Mouse (Mus musculus): ENCODE data around the gene Cfap299. TPM values are rescaled to one million over a fixed set of nuclear protein-coding genes. Genes with fewer than 3 reads are reported as not detected.
A peak's percentile ranks its signal among the peaks of the same experiment; 100 is the strongest.

Cfap299 gene
- polyA plus RNA-seq, 1 experiment from 2014 or later: not detected

GRCm38 (mm10) chr5:98416385-98417145 lies 87.5 kb downstream of the Cfap299 start:
- Histone ChIP-seq H3K36me3 (ENCODE audit: control insufficient read depth, insufficient read depth, low read length) (no peaks in the 10 kb centered on the region), H3K4me3 (ENCODE audit: low read depth, low read length) (no peak overlapping the region), H3K27me3 (ENCODE audit: control insufficient read depth, insufficient read depth, low read length) (no peaks in the 10 kb centered on the region), H3K4me1 (ENCODE audit: control insufficient read depth, insufficient read depth, low read length) (no peaks in the 10 kb centered on the region), H3K4me2 (ENCODE audit: low read depth) (no peak overlapping the region), H3K9me3 (ENCODE audit: control insufficient read depth, low read length) (no peaks in the 10 kb centered on the region), H3K27ac (ENCODE audit: low read depth, low read length) (no peak overlapping the region), H3K9ac (ENCODE audit: low read length) (no peak overlapping the region)
- ATAC-seq (ENCODE audit: insufficient read depth, low FRiP score, low TSS enrichment) (no peak), DNase-seq (ENCODE audit: low spot score) (no peak)
- 87% methylated on average over 9 of the region's 9 CpGs for WGBS

DNA sequence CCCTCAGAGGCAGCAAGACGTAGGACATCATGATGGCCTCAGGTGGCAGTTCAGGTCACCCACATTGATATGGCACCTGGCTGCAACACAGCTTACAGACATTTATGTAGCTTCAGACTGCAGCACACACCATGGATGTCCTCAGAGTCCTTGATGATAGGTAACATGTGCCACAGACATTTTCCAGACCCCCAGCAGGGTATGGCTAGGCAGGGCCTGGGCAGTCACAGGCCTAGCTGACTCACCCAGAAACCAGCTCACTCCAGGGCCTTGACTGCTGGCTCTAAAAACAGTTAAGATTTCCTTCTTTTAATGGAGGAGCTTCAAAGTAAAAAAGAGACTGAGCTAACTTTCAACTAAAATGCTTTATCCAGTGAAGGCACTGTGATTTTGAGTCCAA lies 95.9 kb downstream of the Cfap299 start:
- H3K36me3 ChIP-seq (ENCODE audit: control insufficient read depth, insufficient read depth, low read length): no peaks in the 10 kb centered on the region
- H3K4me2 ChIP-seq (ENCODE audit: low read depth): no peak overlapping the region
- no peak overlapping the region for H3K4me3 ChIP-seq (ENCODE audit: low read depth, low read length)
- no peaks in the 10 kb centered on the region for H3K9me3 ChIP-seq (ENCODE audit: control insufficient read depth, low read length)
- H3K4me1 ChIP-seq (ENCODE audit: control insufficient read depth, insufficient read depth, low read length): no peaks in the 10 kb centered on the region
- no peaks in the 10 kb centered on the region for H3K27me3 ChIP-seq (ENCODE audit: control insufficient read depth, insufficient read depth, low read length)
- WGBS: 91% methylated on average over 1 of the region's 1 CpGs
- no peak overlapping the region for H3K9ac ChIP-seq (ENCODE audit: low read length)
- ATAC-seq (ENCODE audit: insufficient read depth, low FRiP score, low TSS enrichment) (no peak), DNase-seq (ENCODE audit: low spot score) (no peak)
- no peak overlapping the region for H3K27ac ChIP-seq (ENCODE audit: low read depth, low read length)

DNA sequence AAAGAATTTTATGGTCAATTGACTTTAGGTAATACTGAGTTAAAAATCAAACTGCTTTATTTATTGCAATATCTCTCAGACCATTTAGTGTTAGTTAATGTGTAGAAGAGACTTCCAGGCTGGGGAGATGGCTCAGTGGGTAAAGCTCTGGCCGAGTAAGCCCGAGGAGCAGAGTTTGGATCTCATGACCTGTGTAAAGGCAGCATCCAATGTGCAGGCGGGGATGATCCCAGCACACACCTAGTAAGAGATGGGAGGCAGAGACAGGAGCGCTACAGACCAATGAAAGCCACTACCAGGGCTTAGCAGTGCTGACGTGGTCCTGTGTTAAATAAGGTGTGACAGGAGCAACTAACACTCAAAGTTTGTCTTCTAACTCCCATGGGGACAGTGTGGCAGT lies 97.0 kb downstream of the Cfap299 start:
- Histone ChIP-seq H3K4me3 (ENCODE audit: low read depth, low read length) (no peak overlapping the region), H3K4me2 (ENCODE audit: low read depth) (no peak overlapping the region), H3K27me3 (ENCODE audit: control insufficient read depth, insufficient read depth, low read length) (no peaks in the 10 kb centered on the region), H3K27ac (ENCODE audit: low read depth, low read length) (no peak overlapping the region), H3K36me3 (ENCODE audit: control insufficient read depth, insufficient read depth, low read length) (no peaks in the 10 kb centered on the region), H3K9me3 (ENCODE audit: control insufficient read depth, low read length) (no peaks in the 10 kb centered on the region), H3K4me1 (ENCODE audit: control insufficient read depth, insufficient read depth, low read length) (no peaks in the 10 kb centered on the region), H3K9ac (ENCODE audit: low read length) (no peak overlapping the region)
- DNase-seq (ENCODE audit: low spot score) (no peak), ATAC-seq (ENCODE audit: insufficient read depth, low FRiP score, low TSS enrichment) (no peak)
- 78% methylated on average over 5 of the region's 5 CpGs for WGBS

DNA sequence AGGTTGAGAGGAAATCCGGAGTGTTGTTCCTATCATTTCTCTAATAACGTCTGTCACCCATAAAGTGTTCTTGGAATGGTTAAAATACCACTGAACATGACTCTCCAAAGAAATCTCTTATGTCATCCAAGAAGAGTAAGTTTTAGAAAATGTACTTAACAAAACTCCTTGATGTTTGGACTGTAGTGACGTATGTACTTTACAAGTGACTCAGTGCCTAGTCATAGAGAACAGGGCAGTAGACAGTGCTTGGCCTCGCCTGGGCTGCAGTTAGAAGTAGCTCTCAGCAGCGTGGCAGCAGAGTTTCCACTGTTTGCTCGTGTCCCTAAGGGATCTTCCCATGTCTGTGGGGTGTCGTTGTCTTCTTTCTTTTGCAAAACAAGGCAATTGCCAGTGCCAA lies 101.0 kb downstream of the Cfap299 start:
- Histone ChIP-seq H3K27ac (ENCODE audit: low read depth, low read length) (no peak overlapping the region), H3K4me1 (ENCODE audit: control insufficient read depth, insufficient read depth, low read length) (no peaks in the 10 kb centered on the region), H3K4me3 (ENCODE audit: low read depth, low read length) (no peak overlapping the region), H3K27me3 (ENCODE audit: control insufficient read depth, insufficient read depth, low read length) (no peaks in the 10 kb centered on the region), H3K36me3 (ENCODE audit: control insufficient read depth, insufficient read depth, low read length) (no peaks in the 10 kb centered on the region), H3K4me2 (ENCODE audit: low read depth) (no peak overlapping the region), H3K9ac (ENCODE audit: low read length) (no peak overlapping the region), H3K9me3 (ENCODE audit: control insufficient read depth, low read length) (no peaks in the 10 kb centered on the region)
- WGBS: 55% methylated on average over 7 of the region's 7 CpGs
- ATAC-seq (ENCODE audit: insufficient read depth, low FRiP score, low TSS enrichment): no peak
- DNase-seq (ENCODE audit: low spot score): no peak

GRCm38 (mm10) chr5:98438686-98439085 lies 109.6 kb downstream of the Cfap299 start:
- Histone ChIP-seq H3K4me2 (ENCODE audit: low read depth) (no peak overlapping the region), H3K4me3 (ENCODE audit: low read depth, low read length) (no peak overlapping the region), H3K9ac (ENCODE audit: low read length) (no peak overlapping the region), H3K36me3 (ENCODE audit: control insufficient read depth, insufficient read depth, low read length) (no peaks in the 10 kb centered on the region), H3K27ac (ENCODE audit: low read depth, low read length) (no peak overlapping the region), H3K4me1 (ENCODE audit: control insufficient read depth, insufficient read depth, low read length) (no peaks in the 10 kb centered on the region), H3K9me3 (ENCODE audit: control insufficient read depth, low read length) (no peaks in the 10 kb centered on the region), H3K27me3 (ENCODE audit: control insufficient read depth, insufficient read depth, low read length) (no peaks in the 10 kb centered on the region)
- DNase-seq (ENCODE audit: low spot score) (no peak), ATAC-seq (ENCODE audit: insufficient read depth, low FRiP score, low TSS enrichment) (no peak)
- WGBS: 69% methylated on average over 3 of the region's 3 CpGs

GRCm38 (mm10) chr5:98446771-98447462 lies 117.8 kb downstream of the Cfap299 start:
- H3K27me3 ChIP-seq (ENCODE audit: control insufficient read depth, insufficient read depth, low read length): no peaks in the 10 kb centered on the region
- H3K4me1 ChIP-seq (ENCODE audit: control insufficient read depth, insufficient read depth, low read length): no peaks in the 10 kb centered on the region
- DNase-seq (ENCODE audit: low spot score) (no peak), ATAC-seq (ENCODE audit: insufficient read depth, low FRiP score, low TSS enrichment) (no peak)
- no peak overlapping the region for H3K4me2 ChIP-seq (ENCODE audit: low read depth)
- WGBS: 94% methylated on average over 12 of the region's 12 CpGs
- no peak overlapping the region for H3K4me3 ChIP-seq (ENCODE audit: low read depth, low read length)
- no peaks in the 10 kb centered on the region for H3K9me3 ChIP-seq (ENCODE audit: control insufficient read depth, low read length)
- H3K27ac ChIP-seq (ENCODE audit: low read depth, low read length): no peak overlapping the region
- H3K36me3 ChIP-seq (ENCODE audit: control insufficient read depth, insufficient read depth, low read length): no peaks in the 10 kb centered on the region
- no peak overlapping the region for H3K9ac ChIP-seq (ENCODE audit: low read length)

DNA sequence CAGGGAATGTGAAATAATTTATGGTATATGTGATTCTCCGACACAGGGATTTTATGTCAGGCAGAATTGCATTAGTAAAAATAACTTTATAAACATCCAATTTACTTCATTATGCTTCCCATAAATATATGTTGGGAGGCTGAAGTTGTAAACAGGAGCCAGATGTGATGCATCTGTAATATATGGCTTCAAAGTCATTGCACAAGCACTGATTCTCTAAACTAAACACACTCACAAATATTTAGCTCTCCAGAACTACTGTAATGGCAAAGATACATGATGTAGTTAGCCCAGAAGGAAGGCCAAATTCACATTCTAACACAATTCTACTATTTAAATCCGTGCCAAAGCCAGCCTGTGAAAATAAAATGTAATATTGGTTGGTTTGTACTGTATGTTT lies 120.8 kb downstream of the Cfap299 start:
- Histone ChIP-seq H3K27me3 (ENCODE audit: control insufficient read depth, insufficient read depth, low read length) (no peaks in the 10 kb centered on the region), H3K27ac (ENCODE audit: low read depth, low read length) (no peak overlapping the region), H3K9ac (ENCODE audit: low read length) (no peak overlapping the region), H3K9me3 (ENCODE audit: control insufficient read depth, low read length) (no peaks in the 10 kb centered on the region), H3K4me1 (ENCODE audit: control insufficient read depth, insufficient read depth, low read length) (no peaks in the 10 kb centered on the region), H3K4me2 (ENCODE audit: low read depth) (no peak overlapping the region), H3K4me3 (ENCODE audit: low read depth, low read length) (no peak overlapping the region), H3K36me3 (ENCODE audit: control insufficient read depth, insufficient read depth, low read length) (no peaks in the 10 kb centered on the region)
- no peak for DNase-seq (ENCODE audit: low spot score)
- 93% methylated on average over 2 of the region's 2 CpGs for WGBS
- ATAC-seq (ENCODE audit: insufficient read depth, low FRiP score, low TSS enrichment): no peak

GRCm38 (mm10) chr5:98466882-98467535 lies 137.9 kb downstream of the Cfap299 start:
- H3K4me1 ChIP-seq (ENCODE audit: control insufficient read depth, insufficient read depth, low read length): no peaks in the 10 kb centered on the region
- DNase-seq (ENCODE audit: low spot score): no peak
- no peaks in the 10 kb centered on the region for H3K36me3 ChIP-seq (ENCODE audit: control insufficient read depth, insufficient read depth, low read length)
- H3K4me3 ChIP-seq (ENCODE audit: low read depth, low read length): no peak overlapping the region
- H3K27ac ChIP-seq (ENCODE audit: low read depth, low read length): no peak overlapping the region
- 0 out of 2 replicates have a peak, but pooled peaks have one; percentile 27 for ATAC-seq (ENCODE audit: insufficient read depth, low FRiP score, low TSS enrichment)
- H3K9ac ChIP-seq (ENCODE audit: low read length): no peak overlapping the region
- WGBS: 62% methylated on average over 4 of the region's 4 CpGs
- no peak overlapping the region for H3K4me2 ChIP-seq (ENCODE audit: low read depth)
- H3K9me3 ChIP-seq (ENCODE audit: control insufficient read depth, low read length): no peaks in the 10 kb centered on the region
- no peaks in the 10 kb centered on the region for H3K27me3 ChIP-seq (ENCODE audit: control insufficient read depth, insufficient read depth, low read length)

All from neural tube, embryonic 11.5 days (tissue).